Mouse (Mus musculus): ENCODE data around the gene Gm5796. TPM values are rescaled to one million over a fixed set of nuclear protein-coding genes. Genes with fewer than 3 reads are reported as not detected.
"Not testable (repeated sequence)": the region's sequence is repeated elsewhere in the genome, so short reads cannot be mapped to it uniquely, and the experiment has no call there.

Gm5796 gene
- not detected in 2 replicates for polyA plus RNA-seq (2012; rRNA removed)

DNA sequence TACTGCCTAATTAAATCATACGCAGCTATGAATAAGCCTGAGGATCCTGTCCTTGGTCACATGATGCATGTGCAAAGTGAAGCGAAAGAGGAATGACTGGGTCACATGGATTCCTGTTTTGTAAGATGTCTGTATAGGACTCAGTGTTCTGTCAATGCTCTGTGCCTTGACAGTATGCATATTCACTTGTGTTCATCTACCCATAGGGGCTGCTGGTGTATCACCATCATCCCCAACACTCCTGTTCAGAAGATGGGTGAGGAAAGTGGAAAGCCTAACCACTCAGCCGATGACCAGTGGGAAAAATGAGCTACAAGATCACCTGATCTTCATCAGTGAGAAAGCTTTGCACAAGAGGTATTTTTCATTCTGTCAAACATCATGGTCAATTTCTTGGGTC, at the start of gene Gm5796:
Gene Gm5796, plus strand, starts transcription at position 301 of the 400 bp plus-strand sequence.
- not testable (repeated sequence) for H3K4me3 ChIP-seq (replicated peaks; ENCODE audit: extremely low read depth, low read depth, low read length); H3K4me1 ChIP-seq (ENCODE audit: control insufficient read depth, insufficient read depth, low read length); DNase-seq
- WGBS = 60% methylated on average over 1 of the region's 3 CpGs

- not testable (repeated sequence) for H3K4me1 ChIP-seq (ENCODE audit: control insufficient read depth, insufficient read depth, low read length); DNase-seq
- 69% methylated on average over 1 of the region's 3 CpGs for WGBS
Observed at GRCm38 (mm10) chr14:3998094-3998493, 25.6 kb upstream of the Gm5796 start, which contains the start of gene Gm3099. Gene Gm3099, plus strand, starts transcription at chr14:3998394.

GRCm38 (mm10) chr14:4083820-4084219, 60.1 kb downstream of the Gm5796 start, which contains the start of gene Gm3115:
Gene Gm3115, plus strand, starts transcription at chr14:4084120.
- H3K4me1 ChIP-seq (ENCODE audit: control insufficient read depth, insufficient read depth, low read length); DNase-seq; H3K4me3 ChIP-seq (replicated peaks; ENCODE audit: extremely low read depth, low read depth, low read length): not testable (repeated sequence)
- 51% methylated on average over 3 of the region's 3 CpGs for WGBS

More at GRCm38 (mm10) chr14:3998094-3998493, 25.6 kb upstream of the Gm5796 start, which contains the start of gene Gm3099:
- not testable (repeated sequence) for H3K4me3 ChIP-seq (replicated peaks; ENCODE audit: extremely low read depth, low read depth, low read length)

Other genes starting within 250 kb of the Gm5796 start
- gene Gm3002, start 213.9 kb upstream of the Gm5796 start, polyA plus RNA-seq (2012; rRNA removed) = 0.17 TPM in 1 of 2 replicates, not detected in the other
- gene Gm3033, start 177.7 kb upstream of the Gm5796 start, polyA plus RNA-seq (2012; rRNA removed) = not detected in 2 replicates
- gene Gm2916, start 139.8 kb upstream of the Gm5796 start, polyA plus RNA-seq (2012; rRNA removed) = not detected in 2 replicates
- gene Gm3029, start 92.2 kb upstream of the Gm5796 start, polyA plus RNA-seq (2012; rRNA removed) = not detected in 2 replicates
- 0.07 TPM in 1 of 2 replicates, not detected in the other for gene Gm3095, start 60.4 kb upstream of the Gm5796 start, polyA plus RNA-seq (2012; rRNA removed)
- not detected in 2 replicates for gene Gm3099, start 25.5 kb upstream of the Gm5796 start, polyA plus RNA-seq (2012; rRNA removed)
- not detected in 2 replicates for gene Gm3115, start 60.2 kb downstream of the Gm5796 start, polyA plus RNA-seq (2012; rRNA removed)
- gene Gm8108, start 86.6 kb downstream of the Gm5796 start, polyA plus RNA-seq (2012; rRNA removed) = not detected in 2 replicates
- not detected in 2 replicates for gene Gm3127, start 141.1 kb downstream of the Gm5796 start, polyA plus RNA-seq (2012; rRNA removed)
- gene Gm2974, start 158.6 kb downstream of the Gm5796 start, polyA plus RNA-seq (2012; rRNA removed) = 0.26 TPM in 1 of 2 replicates, not detected in the other
- not detected in 2 replicates for gene Gm3138, start 225.7 kb downstream of the Gm5796 start, polyA plus RNA-seq (2012; rRNA removed)